Mouse (Mus musculus) liver, postnatal 0 days (tissue): ENCODE results near the gene Srsf2.

Experiments
- CTCF ChIP-seq: sonication (generic); IDR thresholded peaks from 2 replicates; pipeline ENCODE4 v1.5.1; 2016; ENCODE audit warnings: antibody characterized with exemption, low read depth
- EP300 ChIP-seq: IDR thresholded peaks from 2 replicates; pipeline ENCODE4 v1.6.1; 2016; ENCODE audit warnings: antibody characterized with exemption, low read depth, mild to moderate bottlenecking

GRCm38 (mm10) chr11:116849587-116849986 lies 3.3 kb downstream of the Srsf2 start:
- TF ChIP-seq CTCF (no peak), EP300 (no peak)
